Mouse (Mus musculus): ENCODE results near the gene Klf1.
"Not testable (repeated sequence)": the region's sequence is repeated elsewhere in the genome, so short reads cannot be mapped to it uniquely, and the experiment has no call there.

The Klf1 gene

GRCm38 (mm10) chr8:84907493-84907892, 5.8 kb downstream of the Klf1 start:
- DNase-seq (ENCODE audit: low spot score), result no peak

GRCm38 (mm10) chr8:84907979-84908378, 6.3 kb downstream of the Klf1 start:
- DNase-seq (ENCODE audit: low spot score), result not testable (repeated sequence)

GRCm38 (mm10) chr8:84908421-84909161, 6.9 kb downstream of the Klf1 start, which contains the start of gene Dnase2a:
TSS of gene Dnase2a (plus strand) at chr8:84908560.
- peak; percentile 97 for DNase-seq (ENCODE audit: low spot score)

GRCm38 (mm10) chr8:84909162-84909767, 7.5 kb downstream of the Klf1 start:
- no peak for DNase-seq (ENCODE audit: low spot score)

GRCm38 (mm10) chr8:84909949-84910348, 8.2 kb downstream of the Klf1 start:
- DNase-seq (ENCODE audit: low spot score), result no peak

- DNase-seq (ENCODE audit: low spot score), result no peak
Observed at GRCm38 (mm10) chr8:84910551-84910950, 8.8 kb downstream of the Klf1 start.

- no peak for DNase-seq (ENCODE audit: low spot score)
Observed at GRCm38 (mm10) chr8:84911854-84912253, 10.1 kb downstream of the Klf1 start.

GRCm38 (mm10) chr8:84912391-84912790, 10.7 kb downstream of the Klf1 start:
- no peak for DNase-seq (ENCODE audit: low spot score)

- peak; percentile 83 for DNase-seq (ENCODE audit: low spot score)
Observed at GRCm38 (mm10) chr8:84912895-84913501, 11.3 kb downstream of the Klf1 start.

- DNase-seq (ENCODE audit: low spot score), result no peak
Observed at GRCm38 (mm10) chr8:84913502-84913900, 11.8 kb downstream of the Klf1 start.

GRCm38 (mm10) chr8:84913960-84914359, 12.2 kb downstream of the Klf1 start:
- no peak for DNase-seq (ENCODE audit: low spot score)

- no peak for DNase-seq (ENCODE audit: low spot score)
Observed at GRCm38 (mm10) chr8:84915269-84915668, 13.5 kb downstream of the Klf1 start.

GRCm38 (mm10) chr8:84917781-84918180, 16.1 kb downstream of the Klf1 start:
- no peak for DNase-seq (ENCODE audit: low spot score)

GRCm38 (mm10) chr8:84918646-84919045, 16.9 kb downstream of the Klf1 start:
- DNase-seq (ENCODE audit: low spot score), result no peak

- no peak for DNase-seq (ENCODE audit: low spot score)
Observed at GRCm38 (mm10) chr8:84921596-84921995, 19.9 kb downstream of the Klf1 start.

GRCm38 (mm10) chr8:84925557-84925956, 23.8 kb downstream of the Klf1 start:
- no peak for DNase-seq (ENCODE audit: low spot score)

GRCm38 (mm10) chr8:84927513-84927912, 25.8 kb downstream of the Klf1 start:
- no peak for DNase-seq (ENCODE audit: low spot score)

- DNase-seq (ENCODE audit: low spot score), result peak; percentile 85
Observed at GRCm38 (mm10) chr8:84928456-84929306, 27.0 kb downstream of the Klf1 start.

GRCm38 (mm10) chr8:84930582-84930981, 28.9 kb downstream of the Klf1 start:
- no peak for DNase-seq (ENCODE audit: low spot score)

GRCm38 (mm10) chr8:84933767-84934559, 32.2 kb downstream of the Klf1 start:
- DNase-seq (ENCODE audit: low spot score), result no peak

- no peak for DNase-seq (ENCODE audit: low spot score)
Observed at GRCm38 (mm10) chr8:84934860-84935259, 33.1 kb downstream of the Klf1 start.

Measured in testis, postnatal 10 days (tissue).